ENCODE assay signal across 34 mouse cellular contexts in the genomic region with DNA sequence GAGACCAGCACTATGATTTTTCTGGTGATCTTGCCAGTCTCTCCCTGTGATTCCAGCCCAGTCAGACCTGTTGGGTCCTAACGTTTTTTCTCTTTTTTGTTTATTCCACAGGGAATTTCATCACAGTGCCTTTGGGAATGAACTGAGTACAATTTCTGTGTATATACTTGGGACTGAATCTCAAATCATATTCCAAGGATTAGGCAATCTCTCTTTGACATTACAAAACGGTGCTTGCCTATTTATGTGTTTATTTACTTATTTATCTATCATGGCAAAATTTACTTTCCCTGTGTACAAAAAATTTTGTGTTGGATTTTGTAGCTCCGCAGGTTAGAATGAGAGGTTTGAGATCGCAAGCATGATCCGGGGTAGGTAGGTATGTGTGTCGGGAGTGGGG.
"Had no signal": no experiment of that assay in that cellular context is flagged by ENCODE, and none has a peak within 500 bp of the region (broad histone marks: within the 10 kb centered on the region; RNA-seq: fewer than 3 reads in every experiment).

No protein-coding gene starts in this region.

- DNase-seq: heart, postnatal 10 days; heart, postnatal 14 days; heart, postnatal 36 days; heart, postnatal 4 days; kidney, adult 11 months; kidney, adult 18-20 months; kidney, adult 2 months; kidney, adult 8-10 months; kidney, adult 9 months; kidney, postnatal 10 days; kidney, postnatal 14 days; kidney, postnatal 25 days; kidney, postnatal 36 days; kidney, postnatal 4 days; layer of hippocampus, adult 9-11 months; layer of hippocampus, postnatal 36 days had no signal

- H3K4me2 ChIP-seq: heart, embryonic 12.5 days; heart, embryonic 13.5 days; heart, embryonic 15.5 days; hindbrain, embryonic 12.5 days; hindbrain, embryonic 13.5 days; hindbrain, embryonic 14.5 days; hindbrain, embryonic 15.5 days; intestine, embryonic 15.5 days; kidney, embryonic 15.5 days had no signal

- H3K9ac ChIP-seq: heart, embryonic 12.5 days; heart, embryonic 13.5 days; heart, embryonic 15.5 days; hindbrain, embryonic 12.5 days; hindbrain, embryonic 13.5 days; hindbrain, embryonic 14.5 days; hindbrain, embryonic 15.5 days; intestine, embryonic 15.5 days; kidney, embryonic 15.5 days had no signal

- ATAC-seq: hindbrain, embryonic 16.5 days; hindbrain, postnatal 0 days; inflammation-experienced regulatory T-cells, adult 6 months; intestine, embryonic 15.5 days; intestine, embryonic 16.5 days; intestine, postnatal 0 days had no signal

- H3K4me3 ChIP-seq: heart, embryonic 12.5 days; heart, embryonic 13.5 days; heart, embryonic 15.5 days; hindbrain, embryonic 10.5 days; hindbrain, embryonic 12.5 days; hindbrain, embryonic 13.5 days; hindbrain, embryonic 15.5 days; intestine, embryonic 15.5 days; kidney, embryonic 15.5 days; layer of hippocampus, adult 2 months; left cerebral cortex, adult 2 months had no signal

- H3K27me3 ChIP-seq: heart, embryonic 12.5 days; heart, embryonic 13.5 days; heart, embryonic 15.5 days; hindbrain, embryonic 12.5 days; hindbrain, embryonic 13.5 days; hindbrain, embryonic 15.5 days; intestine, embryonic 15.5 days; kidney, embryonic 15.5 days had no signal

- H3K4me1 ChIP-seq: hindbrain, embryonic 10.5 days; hindbrain, embryonic 12.5 days; hindbrain, embryonic 13.5 days; hindbrain, embryonic 15.5 days; intestine, embryonic 15.5 days; kidney, embryonic 15.5 days had no signal

- H3K36me3 ChIP-seq: heart, embryonic 12.5 days; heart, embryonic 13.5 days; heart, embryonic 15.5 days; hindbrain, embryonic 10.5 days; hindbrain, embryonic 12.5 days; hindbrain, embryonic 13.5 days; hindbrain, embryonic 15.5 days; intestine, embryonic 15.5 days; kidney, embryonic 15.5 days had no signal

- H3K9me3 ChIP-seq: heart, embryonic 12.5 days; heart, embryonic 13.5 days; heart, embryonic 15.5 days; hindbrain, embryonic 10.5 days; hindbrain, embryonic 12.5 days; hindbrain, embryonic 13.5 days; hindbrain, embryonic 15.5 days; intestine, embryonic 15.5 days; kidney, embryonic 15.5 days had no signal

- H3K27ac ChIP-seq: heart, embryonic 13.5 days; heart, embryonic 15.5 days; hindbrain, embryonic 10.5 days; hindbrain, embryonic 12.5 days; hindbrain, embryonic 13.5 days; hindbrain, embryonic 14.5 days; hindbrain, embryonic 15.5 days; hindbrain, postnatal 0 days; intestine, embryonic 15.5 days; kidney, embryonic 15.5 days; kidney, postnatal 0 days; layer of hippocampus, adult 2 months; left cerebral cortex, adult 2 months had no signal
